Mouse (Mus musculus) ovary, adult 10 weeks (tissue): Measurements from ENCODE around the gene Gspt2. TPM values are rescaled to one million over a fixed set of nuclear protein-coding genes. Genes with fewer than 3 reads are reported as not detected.

Experiments used
- polyA plus RNA-seq: library from polyadenylated mRNA; stranded (reverse); fragments of 350-450 nt; fragmentation: Illumina TruSeq; extraction: RNeasy Lipid Tissue Mini Kit (QIAGEN cat#74804); gene quantifications from one replicate; pipeline ENCODE4 v1.2.3, GENCODE M21; 2014

Gspt2 gene
- 30.0 TPM for polyA plus RNA-seq

DNA sequence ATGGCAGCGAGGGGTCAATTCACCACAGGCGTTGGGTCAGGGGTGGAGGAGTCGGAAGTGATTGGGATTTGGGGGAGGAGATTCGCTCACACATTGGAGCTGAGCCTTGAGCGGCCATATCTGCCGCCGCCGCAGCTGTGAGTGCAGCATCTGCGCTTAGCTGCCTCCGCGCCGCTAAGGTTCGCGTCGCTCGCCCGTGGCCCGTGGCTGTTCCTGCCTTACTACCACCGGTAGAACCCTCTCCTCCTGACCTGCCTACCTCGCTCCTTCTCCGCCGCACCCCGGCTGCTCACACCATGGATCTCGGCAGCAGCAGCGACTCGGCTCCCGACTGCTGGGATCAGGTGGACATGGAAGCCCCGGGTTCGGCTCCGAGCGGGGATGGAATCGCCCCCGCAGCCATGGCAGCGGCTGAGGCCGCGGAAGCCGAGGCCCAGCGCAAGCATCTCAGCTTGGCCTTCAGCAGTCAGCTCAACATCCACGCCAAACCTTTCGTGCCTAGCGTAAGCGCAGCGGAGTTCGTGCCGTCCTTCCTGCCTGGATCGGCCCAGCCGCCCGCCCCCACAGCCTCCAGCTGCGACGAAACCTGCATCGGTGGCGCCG lies at the start of gene Gspt2:
Gene Gspt2, plus strand, starts transcription at position 109 of the 603 bp plus-strand sequence.

Other genes with a start within 250 kb of the Gspt2 start
- gene Maged1, start 93.9 kb upstream of the Gspt2 start, polyA plus RNA-seq = 101 TPM
- 25.9 TPM for gene Zxdb, start 88.5 kb downstream of the Gspt2 start, polyA plus RNA-seq